Mouse (Mus musculus): ENCODE measurements at regions not wholly inside any gene's neighbourhood (a gene's known extent, or its start where the extent isn't known, plus 50 kb on each side); places are given as distances from the start of the nearest gene placed in this dataset.

DNA sequence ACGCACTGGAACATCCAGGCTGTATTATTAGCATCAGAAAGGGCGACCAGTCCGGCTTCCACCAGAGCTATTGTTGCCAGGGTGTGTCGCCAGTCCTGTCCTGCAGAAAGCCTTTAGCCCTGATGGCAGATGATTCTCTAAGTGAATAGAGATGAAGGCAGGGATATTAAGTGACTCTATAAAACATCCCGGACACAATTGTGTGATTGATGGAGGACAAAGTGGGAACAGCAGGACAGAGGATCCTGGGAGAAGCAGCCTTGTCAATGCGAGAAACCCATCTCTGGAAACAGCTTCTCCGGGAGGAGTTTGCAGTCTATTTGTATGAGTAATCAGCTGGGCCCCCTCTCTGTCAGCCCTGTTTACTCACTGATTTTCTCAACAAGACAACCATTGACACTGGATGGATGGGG, 82.1 kb upstream of the Tbca start:
- no peak for TF ChIP-seq FLI1 (IDR thresholded peaks at IDR 0.05; ENCODE audit: low read length)
- no peak for TF ChIP-seq GATA1 (IDR thresholded peaks at IDR 0.05; ENCODE audit: borderline replicate concordance, low read length)
- Histone ChIP-seq H3K4me3 (replicated peaks) (no peak overlapping the region), H3K4me1 (peaks cover 26% of the 10 kb centered on the region), H3K27me3 (replicated peaks) (peaks cover 91% of the 10 kb centered on the region), H3K9me3 (peaks cover 3% of the 10 kb centered on the region; the same call in 1 of the 2 replicates), H3K36me3 (replicated peaks; ENCODE audit: low read length) (no peaks in the 10 kb centered on the region)

DNA sequence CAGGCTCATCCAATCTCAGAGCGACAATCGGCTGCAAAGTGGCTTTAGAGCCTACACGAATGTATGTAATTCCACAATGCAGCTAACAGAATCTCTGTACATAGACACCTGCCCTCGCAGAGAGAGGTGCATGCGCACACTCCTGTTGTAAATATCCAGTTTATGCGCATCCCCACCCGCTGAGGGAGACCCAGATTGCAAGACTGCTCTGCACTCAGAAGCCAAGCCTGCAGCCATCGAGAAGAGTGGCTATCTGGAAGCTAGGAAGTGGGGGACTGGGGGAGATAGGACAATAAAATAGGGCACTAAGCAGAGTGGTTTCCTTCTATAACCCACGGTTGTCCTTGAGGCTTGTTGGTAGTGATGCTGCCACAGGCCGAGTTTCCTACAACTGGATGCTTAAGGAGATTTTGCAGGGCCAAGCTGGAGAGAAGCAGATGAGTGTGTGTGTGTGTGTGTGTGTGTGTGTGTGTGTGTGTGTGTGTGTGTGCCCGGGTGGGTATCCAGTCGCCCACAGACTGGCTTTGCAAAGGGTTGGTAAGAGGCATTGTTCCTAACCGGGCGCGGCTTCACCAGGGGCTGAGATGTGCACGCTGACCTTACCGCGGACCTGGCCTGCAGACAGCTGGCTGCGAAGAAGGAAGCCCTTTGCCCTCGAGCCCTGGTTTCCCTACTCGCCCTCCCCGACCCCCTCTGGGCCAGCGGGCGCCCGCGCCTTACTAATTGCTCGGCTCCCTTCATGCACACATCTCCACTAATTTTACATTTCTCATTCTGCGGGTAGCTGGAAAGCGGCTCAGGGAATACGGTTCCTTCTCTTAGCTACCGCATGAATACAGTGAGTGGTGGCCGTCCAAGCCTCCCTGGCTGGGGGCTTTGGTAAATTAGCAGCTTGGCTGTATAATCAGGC, 81.1 kb upstream of the Tbca start:
- Histone ChIP-seq H3K27me3 (replicated peaks) (peaks cover 89% of the 10 kb centered on the region), H3K9me3 (peaks cover 3% of the 10 kb centered on the region; the same call in 1 of the 2 replicates), H3K4me3 (replicated peaks) (no peak overlapping the region), H3K4me1 (peaks cover 20% of the 10 kb centered on the region), H3K36me3 (replicated peaks; ENCODE audit: low read length) (no peaks in the 10 kb centered on the region)
- TF ChIP-seq FLI1 (IDR thresholded peaks at IDR 0.05; ENCODE audit: low read length) (no peak), GATA1 (IDR thresholded peaks at IDR 0.05; ENCODE audit: borderline replicate concordance, low read length) (no peak)

DNA sequence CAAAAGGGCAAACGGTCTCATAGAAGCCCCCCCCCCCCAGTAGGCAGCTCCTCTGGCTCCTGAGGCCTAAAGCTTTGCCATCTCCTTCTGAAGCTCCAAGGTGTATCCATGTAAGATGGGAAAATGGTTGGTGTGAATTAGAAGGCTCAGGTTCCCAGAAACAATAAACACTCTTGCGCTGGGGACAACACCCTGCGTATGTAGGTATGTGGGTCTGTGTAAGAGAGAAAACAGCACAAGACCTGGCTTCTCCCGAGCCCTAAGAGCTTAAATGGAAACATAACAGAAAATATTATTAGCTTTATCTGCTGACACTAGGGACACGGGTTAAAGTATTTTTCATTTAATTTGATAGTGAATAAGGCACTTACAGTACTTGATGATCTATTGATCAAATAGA, 79.9 kb upstream of the Tbca start:
- Histone ChIP-seq H3K4me3 (replicated peaks) (no peak overlapping the region), H3K27me3 (replicated peaks) (peaks cover 88% of the 10 kb centered on the region), H3K36me3 (replicated peaks; ENCODE audit: low read length) (no peaks in the 10 kb centered on the region), H3K9me3 (no peaks in the 10 kb centered on the region), H3K4me1 (peaks cover 14% of the 10 kb centered on the region)
- TF ChIP-seq GATA1 (IDR thresholded peaks at IDR 0.05; ENCODE audit: borderline replicate concordance, low read length), result no peak
- TF ChIP-seq FLI1 (IDR thresholded peaks at IDR 0.05; ENCODE audit: low read length), result no peak

DNA sequence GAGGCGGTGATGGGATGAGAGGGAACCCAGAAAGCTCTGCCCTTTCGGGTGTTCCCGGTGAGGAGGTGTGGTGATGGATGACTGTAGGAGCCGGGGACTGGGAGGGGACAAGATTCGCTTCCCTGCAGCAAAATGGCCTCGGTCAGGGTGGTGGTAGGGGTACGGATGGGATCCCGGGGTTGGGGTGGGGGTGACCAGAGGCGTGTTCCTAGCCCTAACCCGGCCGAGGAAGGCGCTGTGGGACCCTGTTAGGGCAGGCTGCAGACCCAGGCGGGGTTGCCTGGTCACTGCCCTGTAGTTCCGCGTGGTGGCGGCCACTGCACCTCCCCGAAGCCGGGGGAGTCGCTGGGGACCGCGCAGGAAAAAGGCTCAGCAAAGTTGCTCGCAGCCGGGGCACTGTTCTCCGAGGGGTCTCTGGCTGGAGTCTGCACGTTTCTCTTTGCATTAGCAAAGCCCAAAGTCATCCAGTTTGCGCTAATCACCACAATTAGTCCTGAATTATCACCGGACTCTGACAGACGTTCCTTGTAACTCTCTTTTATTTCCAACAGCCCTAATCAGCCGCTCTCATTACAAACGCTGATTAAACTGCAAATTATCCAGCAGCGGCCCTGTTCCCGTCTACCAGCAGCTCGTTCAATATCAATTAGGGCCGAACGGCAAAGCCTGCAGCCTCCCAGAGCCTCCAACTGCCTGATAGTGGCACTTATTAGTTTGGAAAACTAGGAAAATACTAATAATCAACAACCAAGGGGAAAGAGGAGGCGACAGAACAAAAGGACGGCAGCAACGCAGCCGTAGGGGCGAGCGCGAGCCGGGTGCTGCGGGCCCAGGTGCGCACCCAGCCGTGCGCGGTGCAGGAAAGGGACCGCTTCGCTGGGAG, 78.8 kb upstream of the Tbca start:
- TF ChIP-seq GATA1 (IDR thresholded peaks at IDR 0.05; ENCODE audit: borderline replicate concordance, low read length) (no peak), FLI1 (IDR thresholded peaks at IDR 0.05; ENCODE audit: low read length) (no peak)
- Histone ChIP-seq H3K36me3 (replicated peaks; ENCODE audit: low read length) (no peaks in the 10 kb centered on the region), H3K4me3 (replicated peaks) (peak overlapping the region; percentile 83), H3K27me3 (replicated peaks) (peaks cover 85% of the 10 kb centered on the region), H3K4me1 (peaks cover 14% of the 10 kb centered on the region), H3K9me3 (no peaks in the 10 kb centered on the region)

DNA sequence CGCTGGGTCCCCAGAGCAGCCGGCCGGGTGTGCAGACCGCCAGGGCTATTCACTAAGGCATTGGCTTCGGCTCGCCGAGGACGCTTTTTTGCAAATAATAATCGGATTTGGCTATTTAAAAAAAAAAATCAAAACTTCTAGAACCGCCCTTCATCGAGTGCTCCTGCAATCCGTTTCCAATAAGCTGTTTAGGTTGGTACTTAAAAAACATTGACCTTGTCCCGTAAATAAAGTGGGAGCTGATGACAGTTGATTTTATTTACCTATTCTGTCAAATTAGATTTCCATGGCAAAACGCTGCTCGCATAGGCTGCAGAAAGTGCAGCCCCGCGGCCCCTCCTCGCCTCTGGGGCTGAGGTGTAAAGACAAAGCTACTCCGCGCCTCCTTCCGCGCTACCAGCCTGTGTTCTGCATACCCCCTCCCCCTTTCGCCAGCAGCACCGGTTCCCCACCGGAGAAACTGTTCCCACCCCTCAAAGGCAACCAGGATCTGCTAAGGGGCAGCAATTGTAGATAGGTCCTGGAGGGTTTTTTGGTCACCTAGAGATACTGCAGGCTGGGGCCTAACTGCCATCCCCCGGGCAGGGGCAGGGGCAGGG, 78.0 kb upstream of the Tbca start:
- peaks cover 78% of the 10 kb centered on the region for H3K27me3 ChIP-seq (replicated peaks)
- H3K9me3 ChIP-seq, result no peaks in the 10 kb centered on the region
- TF ChIP-seq FLI1 (IDR thresholded peaks at IDR 0.05; ENCODE audit: low read length) (no peak), GATA1 (IDR thresholded peaks at IDR 0.05; ENCODE audit: borderline replicate concordance, low read length) (no peak)
- H3K4me1 ChIP-seq, result peaks cover 14% of the 10 kb centered on the region
- no peaks in the 10 kb centered on the region for H3K36me3 ChIP-seq (replicated peaks; ENCODE audit: low read length)
- peak overlapping the region; percentile 83 for H3K4me3 ChIP-seq (replicated peaks)

DNA sequence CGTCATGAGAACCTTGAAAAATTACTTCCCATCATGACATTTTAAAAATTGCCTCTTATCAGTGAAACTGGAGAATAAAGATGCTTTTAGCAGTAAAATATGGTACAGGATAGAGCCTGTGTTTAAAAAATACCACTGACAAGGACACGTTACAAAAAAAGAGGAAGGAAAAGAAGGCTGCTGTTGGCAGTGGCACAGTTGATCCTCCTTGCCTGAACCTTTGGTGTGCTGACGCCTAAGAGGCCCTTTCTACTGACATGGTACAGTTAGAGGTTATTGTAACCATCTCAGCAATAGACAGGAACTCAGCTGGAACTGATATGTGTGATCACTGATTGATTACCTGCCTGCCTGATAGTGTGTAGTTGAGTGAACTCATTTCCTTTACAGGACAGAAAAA, 75.3 kb upstream of the Tbca start:
- no peaks in the 10 kb centered on the region for H3K36me3 ChIP-seq (replicated peaks; ENCODE audit: low read length)
- H3K9me3 ChIP-seq, result no peaks in the 10 kb centered on the region
- TF ChIP-seq GATA1 (IDR thresholded peaks at IDR 0.05; ENCODE audit: borderline replicate concordance, low read length), result no peak
- TF ChIP-seq FLI1 (IDR thresholded peaks at IDR 0.05; ENCODE audit: low read length), result no peak
- H3K27me3 ChIP-seq (replicated peaks), result peaks cover 54% of the 10 kb centered on the region
- H3K4me1 ChIP-seq, result peaks cover 11% of the 10 kb centered on the region
- no peak overlapping the region for H3K4me3 ChIP-seq (replicated peaks)

DNA sequence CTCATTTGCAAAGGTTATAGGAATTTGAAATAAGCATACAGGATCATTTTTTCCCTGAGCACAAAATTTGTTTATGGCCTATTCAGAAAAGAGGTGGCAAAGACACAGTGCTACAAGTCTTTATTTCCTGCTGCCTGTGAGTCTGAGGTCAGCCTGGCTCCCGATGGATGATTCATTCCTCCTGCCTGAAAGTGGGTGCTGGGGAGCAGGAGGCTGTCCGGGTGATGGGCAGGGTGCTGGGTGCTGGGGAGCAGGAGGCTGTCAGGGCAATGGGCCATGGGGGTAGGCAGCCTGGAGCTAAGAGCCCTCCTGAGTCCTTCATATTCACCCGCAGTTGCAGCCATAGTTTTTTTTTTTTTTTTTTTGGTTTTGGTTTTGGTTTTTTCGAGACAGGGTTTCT, 67.1 kb upstream of the Tbca start:
- Histone ChIP-seq H3K27me3 (replicated peaks) (peaks cover 8% of the 10 kb centered on the region), H3K36me3 (replicated peaks; ENCODE audit: low read length) (no peaks in the 10 kb centered on the region), H3K4me3 (replicated peaks) (peak overlapping the region; percentile 73), H3K4me1 (no peaks in the 10 kb centered on the region), H3K9me3 (no peaks in the 10 kb centered on the region)
- TF ChIP-seq FLI1 (IDR thresholded peaks at IDR 0.05; ENCODE audit: low read length) (no peak), GATA1 (IDR thresholded peaks at IDR 0.05; ENCODE audit: borderline replicate concordance, low read length) (no peak)
